Mouse (Mus musculus) C2C12 (cell line): ENCODE measurements around the gene Epha5. TPM values are rescaled to one million over a fixed set of nuclear protein-coding genes. Genes with fewer than 3 reads are reported as not detected.

ENCODE experiments used
- H3K27me3 ChIP-seq: one replicate; pipeline ENCODE4 v1.6.1; 2011; ENCODE audit not compliant: control insufficient read depth, insufficient read depth, insufficient read length
- H3K36me3 ChIP-seq: one replicate; pipeline ENCODE4 v1.6.1; 2011; ENCODE audit not compliant: control insufficient read depth, insufficient read depth
- H3K4me3 ChIP-seq: one replicate; pipeline ENCODE4 v1.5.1; 2011; ENCODE audit warnings: mild to moderate bottlenecking, control low read depth; ENCODE audit not compliant: poor library complexity, insufficient read depth, severe bottlenecking
- H3K79me2 ChIP-seq: one replicate; pipeline ENCODE4 v1.6.1; 2011; ENCODE audit not compliant: control insufficient read depth, insufficient read depth
- H3K79me3 ChIP-seq: one replicate; pipeline ENCODE4 v1.6.1; 2011; ENCODE audit warnings: low read depth, control low read depth
- H3ac ChIP-seq: one replicate; pipeline ENCODE3; 2011; ENCODE audit warnings: low read depth; ENCODE audit not compliant: control insufficient read depth, insufficient read length
- CEBPB ChIP-seq: IDR thresholded peaks from one replicate; pipeline ENCODE4 v1.6.1; 2011; ENCODE audit warnings: low read depth, mild to moderate bottlenecking, control low read depth, moderate library complexity
- CTCF ChIP-seq: IDR thresholded peaks from one replicate; pipeline ENCODE4 v1.5.1; 2011; ENCODE audit not compliant: control insufficient read depth, insufficient read depth, insufficient read length
- FOSL1 ChIP-seq: IDR thresholded peaks from one replicate; pipeline ENCODE4 v1.8.0; 2011; ENCODE audit warnings: mild to moderate bottlenecking, low read length; ENCODE audit not compliant: poor library complexity, insufficient read depth, severe bottlenecking
- MAX ChIP-seq: IDR thresholded peaks from one replicate; pipeline ENCODE4 v1.6.1; 2011; ENCODE audit warnings: mild to moderate bottlenecking, control low read depth
- MYOD1 ChIP-seq: IDR thresholded peaks from one replicate; pipeline ENCODE4 v1.6.1; 2011; ENCODE audit warnings: low read depth; ENCODE audit not compliant: control insufficient read depth, insufficient read length
- MYOG ChIP-seq: IDR thresholded peaks from one replicate; pipeline ENCODE4 v1.6.1; 2011; ENCODE audit not compliant: control insufficient read depth, insufficient read length; ENCODE audit errors: extremely low read depth
- USF1 ChIP-seq: IDR thresholded peaks from one replicate; pipeline ENCODE4 v1.6.1; 2011; ENCODE audit warnings: low read depth, mild to moderate bottlenecking, control low read depth, moderate library complexity
- polyA plus RNA-seq: library from polyadenylated mRNA; unstranded; fragments of >200 nt; fragmentation: generic; extraction: Trizol; gene quantifications from one replicate; pipeline ENCODE4 v1.2.1, GENCODE M21; 2012; ENCODE audit warnings: missing spikeins

The Epha5 gene
- polyA plus RNA-seq, 1 experiment = not detected

GRCm38 (mm10) chr5:84229971-84230370 is 187.2 kb downstream of the Epha5 start:
- no peak overlapping the region for H3K4me3 ChIP-seq
- H3K79me2 ChIP-seq = no peaks in the 10 kb centered on the region
- no peak for TF ChIP-seq FOSL1
- TF ChIP-seq MYOG = no peak
- no peak for TF ChIP-seq CTCF
- TF ChIP-seq USF1 = no peak
- TF ChIP-seq MAX = no peak
- no peak for TF ChIP-seq MYOD1
- no peak for TF ChIP-seq CEBPB
- no peaks in the 10 kb centered on the region for H3K36me3 ChIP-seq
- H3ac ChIP-seq = no peak overlapping the region
- H3K27me3 ChIP-seq = no peaks in the 10 kb centered on the region
- no peaks in the 10 kb centered on the region for H3K79me3 ChIP-seq

- Histone ChIP-seq H3K79me3 (no peaks in the 10 kb centered on the region), H3K79me2 (no peaks in the 10 kb centered on the region), H3K36me3 (no peaks in the 10 kb centered on the region), H3K4me3 (no peak overlapping the region), H3ac (no peak overlapping the region), H3K27me3 (no peaks in the 10 kb centered on the region)
- no peak for TF ChIP-seq CEBPB
- TF ChIP-seq USF1 = no peak
- no peak for TF ChIP-seq FOSL1
- TF ChIP-seq MYOD1 = no peak
- TF ChIP-seq MAX = no peak
- no peak for TF ChIP-seq CTCF
- TF ChIP-seq MYOG = no peak
Observed at GRCm38 (mm10) chr5:84208609-84209008, 208.6 kb downstream of the Epha5 start.

GRCm38 (mm10) chr5:84193348-84193747 is 223.8 kb downstream of the Epha5 start:
- TF ChIP-seq FOSL1 (no peak), CTCF (no peak), MYOD1 (no peak), MYOG (no peak), USF1 (no peak), MAX (no peak), CEBPB (no peak)
- Histone ChIP-seq H3K4me3 (no peak overlapping the region), H3ac (no peak overlapping the region), H3K79me2 (no peaks in the 10 kb centered on the region), H3K79me3 (no peaks in the 10 kb centered on the region), H3K27me3 (no peaks in the 10 kb centered on the region), H3K36me3 (no peaks in the 10 kb centered on the region)

DNA sequence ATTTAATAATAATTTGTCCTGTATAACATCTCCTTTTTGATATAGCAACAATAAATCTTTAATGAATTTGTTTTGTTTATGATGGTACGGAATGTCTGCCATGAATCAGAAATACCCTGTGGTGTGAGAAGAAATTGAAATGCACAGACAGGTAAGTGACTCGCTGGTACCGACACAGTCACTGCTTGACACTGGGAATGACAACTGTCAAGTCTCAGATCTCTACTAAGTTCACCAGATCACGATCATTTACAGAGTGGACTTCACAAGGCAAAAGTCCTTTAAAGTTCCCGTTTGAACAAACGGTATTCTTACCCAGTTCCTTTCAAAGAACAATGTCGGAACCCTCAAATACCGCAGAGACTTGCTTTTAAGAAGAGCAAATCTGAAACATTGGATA is 233.0 kb downstream of the Epha5 start:
- Histone ChIP-seq H3K79me3 (no peaks in the 10 kb centered on the region), H3K4me3 (no peak overlapping the region), H3K79me2 (no peaks in the 10 kb centered on the region), H3K27me3 (no peaks in the 10 kb centered on the region), H3ac (no peak overlapping the region), H3K36me3 (no peaks in the 10 kb centered on the region)
- TF ChIP-seq CEBPB (no peak), USF1 (no peak), MYOD1 (no peak), CTCF (no peak), FOSL1 (no peak), MAX (no peak), MYOG (no peak)

- Histone ChIP-seq H3K79me2 (no peaks in the 10 kb centered on the region), H3ac (no peak overlapping the region), H3K27me3 (no peaks in the 10 kb centered on the region), H3K36me3 (no peaks in the 10 kb centered on the region), H3K79me3 (no peaks in the 10 kb centered on the region), H3K4me3 (no peak overlapping the region)
- TF ChIP-seq MAX = no peak
Observed at GRCm38 (mm10) chr5:84153095-84153494, 264.1 kb downstream of the Epha5 start.

GRCm38 (mm10) chr5:84142138-84142537 is 275.0 kb downstream of the Epha5 start:
- Histone ChIP-seq H3ac (no peak overlapping the region), H3K79me3 (no peaks in the 10 kb centered on the region), H3K4me3 (no peak overlapping the region), H3K36me3 (no peaks in the 10 kb centered on the region), H3K79me2 (no peaks in the 10 kb centered on the region), H3K27me3 (no peaks in the 10 kb centered on the region)
- TF ChIP-seq MYOG (no peak), CTCF (no peak), MYOD1 (no peak), FOSL1 (no peak)
